Mouse (Mus musculus) gastrocnemius, postnatal 14 days (tissue): ENCODE results near the gene Susd3. TPM values are rescaled to one million over a fixed set of nuclear protein-coding genes. Genes with fewer than 3 reads are reported as not detected.
A peak's percentile ranks its signal among the peaks of the same experiment; 100 is the strongest.

Experiments
- DNase-seq: peaks from one replicate; pipeline ENCODE4 v3.0.0; 2021; ENCODE audit warnings: mixed read lengths
- intact Hi-C: fragments of 180-260 bp; cut with DNase I; formaldehyde crosslinking; loops from one replicate; pipeline ENCODE4 v1.15.1; 2025; ENCODE audit warnings: low total_unique reads
- total RNA-seq, 2 experiments: library from RNA; stranded (reverse); gene quantifications; 2 replicates each; pipeline ENCODE4 v1.2.3; 2021

The Susd3 gene
- total RNA-seq, 2 experiments from 2014 or later = 0.16 to 0.51 TPM

GRCm38 (mm10) chr13:49215504-49216219 is 32.8 kb downstream of the Susd3 start, which contains the start of gene Card19:
TSS of gene Card19 (minus strand) at chr13:49216037.
- intact Hi-C loops = no loop called here
- DNase-seq = peak; percentile 97

GRCm38 (mm10) chr13:49215128-49215503 is 33.4 kb downstream of the Susd3 start:
- DNase-seq = no peak
- intact Hi-C loops = no loop called here

- intact Hi-C loops = no loop called here
- DNase-seq = no peak
These were observed 34.1 kb downstream of the Susd3 start for GRCm38 (mm10) chr13:49214454-49214853.

GRCm38 (mm10) chr13:49213531-49213932 is 35.0 kb downstream of the Susd3 start:
- intact Hi-C loops = no loop called here

GRCm38 (mm10) chr13:49212711-49213500 is 35.6 kb downstream of the Susd3 start:
- DNase-seq = no peak
- intact Hi-C loops = no loop called here

More at GRCm38 (mm10) chr13:49213531-49213932, 35.0 kb downstream of the Susd3 start:
- peak; percentile 41 for DNase-seq

GRCm38 (mm10) chr13:49209306-49209705 is 39.2 kb downstream of the Susd3 start:
- no peak for DNase-seq
- intact Hi-C loops = no loop called here

DNA sequence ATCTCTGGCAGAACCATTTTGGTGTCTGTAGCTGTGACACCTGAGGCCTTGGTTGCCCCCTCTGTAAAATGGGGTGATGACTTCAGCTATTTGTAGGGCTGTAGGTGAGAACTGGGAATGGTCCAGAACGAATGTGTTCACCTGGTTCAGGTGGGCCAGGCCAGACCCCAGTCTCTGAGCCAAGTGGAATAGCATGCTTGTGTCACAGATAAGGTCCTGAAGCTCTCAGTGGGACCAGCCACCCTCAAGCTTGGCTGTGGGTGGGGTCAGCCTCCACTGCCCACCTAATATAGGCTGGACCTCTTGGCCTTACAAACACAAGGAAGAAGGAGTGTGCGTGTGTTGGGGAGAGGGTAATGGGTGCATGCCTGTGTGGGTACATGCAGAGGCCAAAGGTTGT is 42.2 kb downstream of the Susd3 start:
- intact Hi-C loops = no loop called here
- no peak for DNase-seq

DNA sequence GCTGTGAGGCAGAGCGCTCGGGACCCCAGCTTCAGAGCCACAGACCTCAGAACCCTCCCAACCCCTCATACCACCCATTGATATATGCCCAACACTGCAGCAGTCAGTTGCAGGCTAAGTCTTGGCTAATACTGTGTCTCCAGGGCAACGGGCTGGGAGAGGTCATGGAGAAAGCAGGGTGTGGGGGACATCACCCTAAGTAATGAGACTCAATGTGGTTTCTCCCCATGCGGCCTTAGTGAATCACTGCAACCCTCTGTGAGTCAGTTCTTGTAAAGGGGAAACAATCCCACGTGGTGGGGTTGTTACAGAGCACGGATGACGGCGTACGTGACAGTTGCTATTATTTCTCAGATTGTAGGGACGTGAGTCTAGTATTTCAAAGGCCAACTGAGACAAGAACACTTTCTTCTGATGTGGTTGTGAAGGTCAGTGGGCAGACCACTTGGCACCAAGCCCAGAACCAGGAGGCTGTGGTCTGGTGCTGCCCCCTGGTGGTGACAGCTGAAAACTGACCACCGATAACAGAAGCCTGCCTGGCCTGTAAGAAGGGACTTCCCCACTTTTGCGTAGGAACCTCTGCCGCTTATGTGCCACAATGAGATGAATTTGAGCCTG is 43.0 kb downstream of the Susd3 start:
- DNase-seq = peak; percentile 79
- intact Hi-C loops = no loop called here

- DNase-seq = no peak
- intact Hi-C loops = no loop called here
These were observed 46.0 kb downstream of the Susd3 start for GRCm38 (mm10) chr13:49202556-49202955.

GRCm38 (mm10) chr13:49200688-49201087 is 47.8 kb downstream of the Susd3 start:
- intact Hi-C loops = no loop called here

DNA sequence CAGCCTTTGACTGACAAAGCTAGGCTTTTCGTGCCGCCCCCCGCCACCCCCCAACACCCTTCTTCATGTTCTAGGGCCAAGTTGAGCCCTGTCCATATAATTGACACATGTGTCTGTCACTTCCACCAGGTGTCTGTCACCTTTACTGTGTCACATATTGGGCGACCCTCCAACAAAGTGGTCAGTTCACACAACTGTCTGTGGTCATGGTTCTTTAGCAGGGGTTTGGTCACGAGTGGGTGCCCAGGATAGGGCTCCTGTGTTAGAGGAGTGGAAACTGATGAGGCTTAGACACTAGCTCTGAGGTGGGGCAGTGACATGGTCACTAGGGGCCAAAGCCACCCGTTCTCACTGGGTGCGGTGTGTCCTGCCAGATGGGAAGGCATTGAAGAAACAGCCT is 48.6 kb downstream of the Susd3 start:
- intact Hi-C loops = no loop called here
- no peak for DNase-seq

More at GRCm38 (mm10) chr13:49200688-49201087, 47.8 kb downstream of the Susd3 start:
- DNase-seq = no peak

DNA sequence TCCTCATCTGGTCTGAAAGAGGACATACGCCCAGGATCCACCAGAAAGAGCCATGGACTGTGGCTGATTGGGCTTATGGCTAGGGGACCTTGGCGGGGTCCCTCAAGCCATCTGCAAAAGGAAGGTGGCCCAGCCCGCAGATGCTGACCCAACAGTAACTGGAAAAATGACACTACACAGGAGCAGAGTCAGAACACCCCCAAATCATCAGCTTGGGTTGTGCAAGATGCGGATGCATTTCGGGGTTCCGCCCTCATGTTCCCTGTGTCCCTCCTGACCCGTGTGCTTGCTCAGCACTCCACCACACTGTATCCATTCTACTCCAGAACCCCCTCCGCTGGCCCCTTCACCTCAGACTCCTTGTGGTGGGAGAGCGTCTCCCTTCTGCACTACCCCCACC is 49.8 kb downstream of the Susd3 start:
- DNase-seq = no peak
- intact Hi-C loops = no loop called here

DNA sequence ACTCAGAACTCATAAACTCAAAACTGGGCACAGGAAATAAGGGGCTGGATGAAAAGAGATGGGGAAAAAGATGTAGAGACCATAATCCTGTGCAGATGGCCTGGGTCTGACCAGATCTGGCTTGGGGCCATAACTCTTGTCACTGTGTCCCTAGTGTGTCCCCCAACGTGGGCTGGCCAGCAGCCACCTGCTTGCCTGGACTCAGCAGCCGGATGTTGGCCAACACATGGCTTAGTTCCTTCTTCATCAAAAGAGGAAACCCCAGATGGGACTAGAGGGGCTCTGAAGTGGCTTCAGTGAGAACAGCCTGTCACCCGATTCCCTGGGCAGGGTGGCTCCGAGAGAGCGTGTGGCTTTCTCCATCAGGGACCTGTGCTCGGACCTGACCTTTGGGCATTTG is 51.7 kb downstream of the Susd3 start:
- peak; percentile 35 for DNase-seq
- intact Hi-C loops = no loop called here

GRCm38 (mm10) chr13:49196211-49196610 is 52.3 kb downstream of the Susd3 start:
- no peak for DNase-seq
- intact Hi-C loops = no loop called here

GRCm38 (mm10) chr13:49195651-49196050 is 52.9 kb downstream of the Susd3 start:
- intact Hi-C loops = no loop called here
- DNase-seq = no peak

DNA sequence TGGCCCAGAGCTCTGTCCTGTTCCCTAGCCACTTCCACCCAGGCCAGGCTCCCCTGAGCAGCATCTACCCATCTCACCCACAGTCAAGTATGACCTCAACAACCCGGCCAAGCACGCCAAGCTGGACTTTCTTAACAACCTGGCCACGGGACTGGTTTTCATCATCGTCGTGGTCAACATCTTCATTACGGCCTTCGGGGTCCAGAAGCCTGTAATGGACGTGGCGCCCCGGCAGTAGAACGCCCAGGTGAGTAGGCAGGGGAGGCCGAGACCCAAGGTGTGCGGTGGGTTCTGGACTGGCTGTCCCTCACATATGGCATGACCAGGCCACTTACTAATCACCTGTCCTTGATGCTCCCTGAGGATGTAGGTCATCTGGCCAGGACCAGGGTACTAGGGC is 53.7 kb downstream of the Susd3 start:
- DNase-seq = no peak
- intact Hi-C loops = no loop called here

DNA sequence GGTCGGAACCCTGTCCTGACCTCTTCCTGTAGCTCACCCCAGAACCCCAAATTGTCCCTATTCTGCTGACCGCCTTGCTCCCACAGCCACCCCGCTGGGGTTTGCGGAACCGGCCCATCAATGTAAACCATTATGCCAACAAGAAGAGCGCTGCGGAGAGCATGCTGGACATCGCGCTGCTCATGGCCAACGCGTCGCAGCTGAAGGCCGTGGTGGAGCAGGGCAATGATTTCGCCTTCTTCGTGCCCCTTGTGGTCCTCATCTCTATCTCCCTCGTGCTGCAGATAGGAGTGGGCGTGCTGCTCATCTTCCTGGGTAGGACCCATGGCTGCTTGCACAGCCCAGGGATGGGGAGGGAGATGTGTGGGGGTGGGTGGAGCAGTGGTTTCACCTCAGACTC is 54.9 kb downstream of the Susd3 start:
- DNase-seq = no peak
- intact Hi-C loops = no loop called here

DNA sequence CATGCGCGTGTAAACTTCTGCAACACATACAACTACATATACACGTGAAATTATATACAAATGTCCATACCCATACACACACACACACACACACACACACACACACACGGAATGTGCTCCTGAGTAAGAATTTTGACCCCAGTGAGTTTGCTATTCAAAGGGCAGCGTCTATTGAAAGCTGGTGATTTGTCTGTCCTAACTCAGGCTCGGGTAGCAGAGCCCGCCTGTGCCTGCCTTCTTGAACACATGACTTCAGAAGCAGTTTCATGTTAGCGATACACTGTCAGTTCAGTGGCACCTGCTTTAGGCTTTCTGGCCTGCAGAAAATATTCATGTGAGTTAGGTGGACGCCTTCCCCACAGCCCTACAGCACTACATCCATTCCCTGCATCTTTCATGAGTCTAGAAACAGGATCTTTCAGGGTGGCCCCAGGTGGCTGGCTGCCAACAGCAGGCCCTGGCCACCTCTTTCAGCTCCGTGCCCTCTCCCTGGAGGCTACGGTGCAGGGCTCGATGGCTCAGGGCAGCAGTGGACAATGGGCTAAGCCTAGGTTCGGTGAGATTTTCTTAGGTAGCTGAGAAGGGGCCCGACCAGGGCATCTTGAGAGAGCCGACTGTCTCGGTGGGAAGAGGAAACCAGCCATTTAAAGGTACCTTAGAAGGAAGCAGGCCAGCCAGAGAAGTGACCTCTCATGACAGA is 56.2 kb downstream of the Susd3 start:
- no peak for DNase-seq
- intact Hi-C loops = no loop called here

GRCm38 (mm10) chr13:49191673-49192035 is 56.9 kb downstream of the Susd3 start:
- DNase-seq = no peak
- intact Hi-C loops = no loop called here
